Mouse (Mus musculus) heart, postnatal 36 days (tissue): Measurements from ENCODE around the gene Sgms1. TPM values are rescaled to one million over a fixed set of nuclear protein-coding genes. Genes with fewer than 3 reads are reported as not detected.
A peak's percentile ranks its signal among the peaks of the same experiment; 100 is the strongest.
"Not testable (repeated sequence)": the region's sequence is repeated elsewhere in the genome, so short reads cannot be mapped to it uniquely, and the experiment has no call there.

Experiments used
- DNase-seq, 2 experiments: peaks; one replicate each; pipeline ENCODE4 v3.0.0; 2021 to 2022
- intact Hi-C: fragments of 180-260 bp; cut with DNase I; formaldehyde crosslinking; loops from one replicate; pipeline ENCODE4 v1.15.1; 2025
- total RNA-seq, 2 experiments: library from RNA; stranded (reverse); gene quantifications; 2 replicates each; pipeline ENCODE4 v1.2.3; 2021

Gene Sgms1
- total RNA-seq, 2 experiments from 2014 or later = 60.2 to 76.0 TPM

DNA sequence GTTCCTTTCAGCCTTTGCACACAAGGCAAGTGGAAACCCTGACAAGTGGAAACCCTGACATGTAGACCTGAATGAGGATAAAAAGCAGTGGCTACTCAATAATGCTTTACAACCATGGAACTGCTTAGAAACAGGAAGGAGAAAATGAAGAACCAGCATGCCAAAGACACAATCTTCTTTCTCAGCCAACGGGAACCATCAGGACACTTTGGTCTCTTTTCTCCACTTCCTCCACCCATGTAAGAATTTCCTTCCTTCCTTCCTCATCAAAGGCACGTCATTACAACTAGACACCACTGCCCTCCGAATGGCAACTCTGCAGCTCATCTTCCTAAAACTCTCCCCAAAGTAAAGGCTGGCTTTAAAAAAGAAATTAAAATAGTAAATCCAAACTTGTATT, 59.3 kb downstream of the Sgms1 start:
- no peak for DNase-seq
- intact Hi-C loops = no loop called here

DNA sequence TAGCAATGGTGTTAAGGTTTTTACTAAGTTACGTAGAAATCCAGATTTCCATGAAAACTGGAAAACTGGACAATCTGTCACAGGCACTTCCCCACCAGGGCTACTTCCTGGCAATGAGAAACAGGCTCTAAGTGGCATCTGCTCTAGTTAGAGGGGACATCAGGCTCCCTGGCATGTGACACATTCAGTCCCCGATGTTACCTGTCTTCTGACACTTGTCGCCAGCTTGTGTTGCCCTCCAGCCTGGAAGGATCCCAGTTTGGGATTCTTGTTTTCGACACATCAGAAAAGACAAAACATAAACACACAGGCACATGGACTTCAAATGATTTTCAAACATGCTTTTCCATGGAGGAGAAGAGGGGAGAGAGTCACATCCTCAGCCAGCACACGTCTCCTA, 60.0 kb downstream of the Sgms1 start:
- no peak for DNase-seq
- intact Hi-C loops = loop anchor here (2.0 kb wide), 2 partner anchors 15 to 57 kb away; no protein-coding TSS in a partner anchor

- no peak for DNase-seq
- intact Hi-C loops = loop anchor here (2.0 kb wide), 2 partner anchors 17 to 59 kb away; no protein-coding TSS in a partner anchor
These were observed 61.3 kb downstream of the Sgms1 start for GRCm38 (mm10) chr19:32328089-32328828.

- peak in 1 of 2 experiments; percentile 50 for DNase-seq
These were observed 62.9 kb downstream of the Sgms1 start for GRCm38 (mm10) chr19:32326621-32327021.

GRCm38 (mm10) chr19:32326156-32326555, 63.4 kb downstream of the Sgms1 start:
- intact Hi-C loops = no loop called here
- no peak for DNase-seq

More at GRCm38 (mm10) chr19:32326621-32327021, 62.9 kb downstream of the Sgms1 start:
- intact Hi-C loops = no loop called here

DNA sequence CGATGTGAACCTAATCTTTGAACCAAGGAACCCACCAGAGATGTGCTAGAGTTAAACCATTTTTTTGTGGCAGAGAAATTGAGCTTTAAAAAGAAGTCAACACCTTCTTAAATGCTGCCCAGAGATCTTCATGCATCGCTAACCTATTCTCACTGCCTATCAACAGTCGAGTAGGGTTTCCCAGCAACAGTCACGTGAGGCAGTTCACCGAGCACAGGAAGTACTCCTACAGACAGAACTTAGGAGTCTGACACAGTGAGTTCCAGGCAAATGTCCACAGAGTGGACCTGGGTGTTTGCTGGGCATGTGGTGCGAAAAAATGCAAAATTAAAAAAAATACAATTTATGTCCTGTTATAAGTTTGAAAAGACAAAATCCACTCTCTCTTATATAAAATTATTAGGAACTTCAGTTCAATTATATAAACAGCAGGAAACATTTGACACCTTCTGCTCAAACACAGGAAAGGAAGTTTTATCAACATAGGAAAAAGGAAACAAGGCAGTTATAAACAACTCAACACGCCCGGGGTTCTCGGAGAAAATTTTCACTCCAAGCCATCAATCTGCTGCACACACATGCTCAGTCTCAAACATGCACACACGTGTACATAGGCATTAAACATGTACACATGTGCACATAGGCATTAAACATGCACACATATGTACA, 64.3 kb downstream of the Sgms1 start:
- intact Hi-C loops = no loop called here
- DNase-seq = no peak

DNA sequence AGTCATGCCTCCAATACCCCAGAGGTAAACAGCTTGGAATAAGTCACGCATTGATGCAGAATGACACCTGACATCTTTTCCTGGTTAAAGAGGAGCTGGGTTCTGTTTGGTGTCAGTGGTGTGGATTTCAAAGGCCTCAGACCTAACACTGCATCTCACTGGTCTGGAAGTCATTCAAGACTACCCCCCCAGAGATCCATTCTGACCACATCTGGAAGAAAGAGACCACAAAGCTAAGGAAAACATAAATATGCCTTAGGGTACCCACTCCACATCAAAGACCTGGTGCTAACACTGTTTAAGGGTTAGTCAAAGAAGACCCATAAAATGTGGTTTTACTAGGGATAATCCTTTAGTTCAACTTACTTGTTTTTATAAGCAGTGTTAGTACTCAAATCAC, 65.0 kb downstream of the Sgms1 start:
- DNase-seq = no peak
- intact Hi-C loops = loop anchor here (5.0 kb wide), 2 partner anchors 112 to 197 kb away; no protein-coding TSS in a partner anchor

GRCm38 (mm10) chr19:32323070-32323469, 66.4 kb downstream of the Sgms1 start:
- DNase-seq = no peak
- intact Hi-C loops = loop anchor here (2.0 to 5.0 kb wide), 3 partner anchors 66 to 196 kb away; partner anchors contain the start of gene Sgms1

DNA sequence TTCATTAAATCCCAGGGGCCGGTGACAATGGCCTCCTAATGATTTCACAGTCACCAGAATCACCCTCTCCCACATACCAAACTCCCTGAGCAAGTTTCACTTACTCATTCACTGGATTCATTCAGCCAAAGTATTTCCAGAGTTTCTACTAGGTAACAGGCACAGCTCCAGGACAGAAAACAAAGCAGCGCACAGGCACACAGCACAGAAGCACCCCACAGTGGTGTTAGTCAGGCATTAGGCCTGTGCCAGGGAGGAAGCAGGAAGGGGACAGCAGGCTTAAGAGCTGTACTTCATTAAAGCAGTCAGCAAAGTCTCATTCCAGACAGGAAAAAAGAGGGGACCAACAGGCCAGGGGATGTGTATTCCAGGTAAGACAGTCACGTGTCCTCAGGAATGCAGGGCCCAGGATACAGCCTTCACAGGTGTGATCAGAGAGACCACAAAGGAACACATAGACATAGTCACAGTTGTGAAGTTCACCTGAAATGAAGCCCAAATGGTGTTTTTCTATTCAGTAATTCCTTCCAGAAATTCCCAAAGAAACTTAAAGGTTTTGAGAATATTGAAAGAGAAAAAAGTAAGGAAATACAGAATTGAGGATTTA, 67.0 kb downstream of the Sgms1 start:
- intact Hi-C loops = loop anchor here (2.0 to 5.0 kb wide), 3 partner anchors 66 to 195 kb away; partner anchors contain the start of gene Sgms1
- peak; percentile 43 to 67 for DNase-seq

GRCm38 (mm10) chr19:32320366-32320666, 69.2 kb downstream of the Sgms1 start:
- peak; percentile 66 to 78 for DNase-seq
- intact Hi-C loops = loop anchor here (2.0 to 5.0 kb wide), 4 partner anchors 16 to 193 kb away; no protein-coding TSS in a partner anchor

DNA sequence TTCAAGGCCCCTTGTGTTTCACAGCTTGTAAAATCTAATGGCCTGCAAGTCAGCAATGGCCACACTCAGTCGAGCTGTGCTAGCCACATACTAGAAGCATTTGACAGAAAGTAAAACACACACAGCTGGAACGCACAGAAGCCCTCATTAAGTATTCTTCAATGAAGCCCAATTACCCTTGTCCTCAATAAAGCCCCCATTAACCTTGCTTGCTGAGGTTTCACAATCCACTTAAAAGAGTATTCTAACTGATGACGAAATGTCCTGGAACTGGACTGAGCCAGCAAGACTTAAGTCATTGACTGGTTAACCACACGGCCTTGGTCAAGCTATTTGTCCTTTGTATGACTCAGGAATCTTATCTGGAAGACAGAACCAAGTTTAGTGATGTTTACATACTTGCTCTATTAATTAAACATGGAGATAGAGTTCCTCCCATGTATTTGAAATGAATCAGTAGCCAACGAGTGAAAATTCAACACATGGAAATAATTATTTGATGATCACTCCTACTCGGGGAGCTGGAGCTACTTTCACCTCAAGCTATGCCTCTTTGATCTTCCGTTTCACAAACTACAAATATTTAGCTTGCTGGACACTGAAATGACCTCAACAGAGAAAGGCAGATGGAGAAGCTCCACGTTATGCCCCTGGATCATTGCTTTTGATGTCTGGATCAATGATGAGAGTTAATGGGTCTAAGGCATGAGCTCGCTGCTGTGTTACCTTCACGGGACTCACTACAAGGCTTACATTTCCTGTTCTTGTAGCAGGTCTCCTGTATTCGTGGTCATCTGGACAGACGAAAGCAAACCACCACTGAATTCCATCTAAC, 69.8 kb downstream of the Sgms1 start:
- intact Hi-C loops = loop anchor here (2.0 to 5.0 kb wide), 4 partner anchors 15 to 192 kb away; no protein-coding TSS in a partner anchor
- DNase-seq = no peak

- intact Hi-C loops = no loop called here
- no peak for DNase-seq
These were observed 70.5 kb downstream of the Sgms1 start for GRCm38 (mm10) chr19:32319057-32319456.

GRCm38 (mm10) chr19:32317347-32317746, 72.2 kb downstream of the Sgms1 start:
- DNase-seq, intact Hi-C loops: not testable (repeated sequence)

DNA sequence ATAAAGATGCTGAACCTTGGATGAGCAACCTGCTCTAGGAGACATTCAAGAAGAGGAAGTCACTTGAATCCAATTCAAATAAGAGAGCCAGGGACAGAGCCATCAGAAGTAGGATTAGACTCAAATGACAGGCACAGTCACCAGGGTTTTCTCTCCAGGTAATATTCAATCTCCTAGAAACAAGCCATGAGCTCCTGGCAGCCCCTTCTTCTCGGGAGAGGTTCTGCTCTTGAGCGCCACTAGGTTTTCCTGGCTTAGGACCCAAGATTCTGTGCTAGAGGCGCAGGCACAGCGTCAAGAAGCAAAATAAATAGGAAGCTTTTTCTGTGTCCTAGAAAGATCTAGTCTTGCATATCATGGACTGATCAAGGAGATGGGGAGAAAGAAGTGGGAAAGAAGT, 76.2 kb downstream of the Sgms1 start:
- no peak for DNase-seq
- intact Hi-C loops = no loop called here

DNA sequence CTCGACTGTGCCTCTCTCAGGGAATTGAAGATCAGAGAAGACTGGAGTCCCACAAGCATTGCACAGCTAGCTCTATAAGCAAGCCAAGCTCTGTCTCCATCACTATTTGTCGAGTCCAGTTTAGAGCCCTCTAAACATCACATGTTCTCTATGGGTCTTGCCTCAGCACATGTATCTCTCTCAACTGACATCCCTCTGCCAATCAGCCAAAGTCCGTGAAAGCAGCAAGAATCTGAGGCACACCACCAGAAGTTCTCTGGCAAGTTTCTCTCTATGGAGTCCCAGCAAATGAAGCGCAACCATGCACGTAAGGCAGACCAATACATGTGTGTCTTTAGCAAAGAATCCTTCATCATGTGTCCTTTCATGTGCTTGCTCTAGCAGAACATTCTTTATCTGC, 77.8 kb downstream of the Sgms1 start:
- no peak for DNase-seq
- intact Hi-C loops = no loop called here

- intact Hi-C loops = no loop called here
- DNase-seq = no peak
These were observed 78.5 kb downstream of the Sgms1 start for GRCm38 (mm10) chr19:32311063-32311462.

DNA sequence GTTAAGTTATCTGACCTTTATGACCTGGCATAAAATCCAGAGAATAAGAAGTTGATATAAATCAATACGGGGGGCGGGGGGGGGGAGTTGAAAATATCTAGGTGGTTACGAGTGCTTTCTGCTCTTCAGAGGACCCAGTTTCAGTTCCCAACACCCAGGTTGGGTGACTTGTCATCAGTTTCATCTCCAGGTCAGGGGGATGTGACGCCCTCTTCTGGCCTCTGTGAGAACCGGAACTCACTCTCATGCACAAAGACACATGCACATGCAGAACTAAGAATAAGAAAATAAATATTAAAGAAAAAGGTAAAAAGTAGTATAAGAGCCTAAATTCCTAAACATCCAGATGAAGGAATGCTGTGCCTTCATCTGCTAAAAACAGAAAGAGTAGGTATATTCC, 79.0 kb downstream of the Sgms1 start:
- intact Hi-C loops = no loop called here
- no peak for DNase-seq

GRCm38 (mm10) chr19:32309346-32309745, 80.2 kb downstream of the Sgms1 start:
- peak in 1 of 2 experiments; percentile 38 for DNase-seq
- intact Hi-C loops = no loop called here

DNA sequence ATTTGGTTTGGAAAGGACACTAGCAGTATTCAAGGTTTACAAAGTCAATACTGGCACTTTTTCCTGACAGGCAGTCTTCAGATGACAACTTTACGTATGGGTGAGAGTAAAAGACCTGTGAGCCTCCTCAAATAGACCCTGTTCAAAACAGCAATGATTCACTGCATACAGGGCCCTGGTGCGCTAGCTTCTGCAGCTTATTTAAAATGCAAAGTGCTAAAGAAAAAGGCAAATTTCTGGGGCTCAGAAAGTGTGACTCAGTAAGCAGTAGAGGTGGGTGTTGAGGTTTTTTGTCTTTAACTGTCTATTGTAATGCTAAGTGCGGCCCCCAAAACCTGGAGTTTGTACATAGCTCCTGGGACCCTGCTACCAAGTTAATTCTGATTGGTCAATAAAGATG, 81.2 kb downstream of the Sgms1 start:
- intact Hi-C loops = no loop called here
- DNase-seq = no peak

DNA sequence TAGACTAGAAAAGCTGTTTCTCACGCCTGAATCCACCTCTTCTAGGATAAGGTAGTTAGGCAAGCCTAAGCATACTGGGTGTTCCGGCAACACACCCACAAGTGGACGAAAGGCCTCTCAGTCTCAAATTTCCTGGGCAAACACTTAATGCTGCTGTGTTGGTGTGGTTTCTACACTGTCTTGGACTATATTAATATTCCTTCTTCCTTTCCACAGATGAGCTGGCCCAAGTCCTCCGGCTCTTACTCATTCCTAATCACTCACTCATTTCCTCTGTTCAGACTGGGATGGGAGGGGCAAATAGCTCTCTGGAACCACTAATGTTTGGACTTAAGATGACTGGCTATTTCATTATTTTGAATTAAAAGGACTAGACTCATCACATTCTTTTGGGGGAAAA, 84.6 kb downstream of the Sgms1 start:
- intact Hi-C loops = loop anchor here (2.0 to 5.0 kb wide), 4 partner anchors 16 to 122 kb away; partner anchors contain the start of gene Sgms1

More for the DNA sequence above, 84.6 kb downstream of the Sgms1 start:
- DNase-seq = peak in 1 of 2 experiments; percentile 65
